Mouse (Mus musculus) CD4-positive helper T cell, adult 2 months (primary cell): ENCODE results near the gene Rpgrip1l.
A peak's percentile ranks its signal among the peaks of the same experiment; 100 is the strongest.

Experiments used
- DNase-seq: peaks from one replicate; pipeline ENCODE4 v3.0.0-alpha.2; 2012; ENCODE audit warnings: low read depth, missing footprints, low spot score

The Rpgrip1l gene

GRCm38 (mm10) chr8:91312835-91313832 is at the start of gene Rpgrip1l, which contains the start of gene Fto:
Gene Rpgrip1l, minus strand, starts transcription at chr8:91313262.
Gene Fto, plus strand, starts transcription at chr8:91313525.
- DNase-seq, result peak; percentile 98

GRCm38 (mm10) chr8:91360644-91361357 is 47.7 kb upstream of the Rpgrip1l start:
- no peak for DNase-seq

GRCm38 (mm10) chr8:91359511-91359910 is 46.4 kb upstream of the Rpgrip1l start:
- no peak for DNase-seq

- DNase-seq, result no peak
Observed at GRCm38 (mm10) chr8:91358016-91358415, 45.0 kb upstream of the Rpgrip1l start.

- DNase-seq, result no peak
Observed at GRCm38 (mm10) chr8:91357493-91358014, 44.5 kb upstream of the Rpgrip1l start.

GRCm38 (mm10) chr8:91355956-91356699 is 43.1 kb upstream of the Rpgrip1l start:
- DNase-seq, result no peak

GRCm38 (mm10) chr8:91355301-91355905 is 42.3 kb upstream of the Rpgrip1l start:
- DNase-seq, result no peak

- DNase-seq, result no peak
Observed at GRCm38 (mm10) chr8:91353907-91354306, 40.8 kb upstream of the Rpgrip1l start.

- DNase-seq, result no peak
Observed at GRCm38 (mm10) chr8:91353062-91353461, 40.0 kb upstream of the Rpgrip1l start.

GRCm38 (mm10) chr8:91352598-91352997 is 39.5 kb upstream of the Rpgrip1l start:
- no peak for DNase-seq

GRCm38 (mm10) chr8:91350628-91351027 is 37.6 kb upstream of the Rpgrip1l start:
- no peak for DNase-seq

- DNase-seq, result no peak
Observed at GRCm38 (mm10) chr8:91349816-91350215, 36.8 kb upstream of the Rpgrip1l start.

GRCm38 (mm10) chr8:91347595-91347994 is 34.5 kb upstream of the Rpgrip1l start:
- no peak for DNase-seq

- DNase-seq, result no peak
Observed at GRCm38 (mm10) chr8:91347146-91347545, 34.1 kb upstream of the Rpgrip1l start.

GRCm38 (mm10) chr8:91344659-91345058 is 31.6 kb upstream of the Rpgrip1l start:
- DNase-seq, result no peak

GRCm38 (mm10) chr8:91342798-91343197 is 29.7 kb upstream of the Rpgrip1l start:
- DNase-seq, result no peak

- no peak for DNase-seq
Observed at GRCm38 (mm10) chr8:91342196-91342595, 29.1 kb upstream of the Rpgrip1l start.

- DNase-seq, result no peak
Observed at GRCm38 (mm10) chr8:91340746-91341145, 27.7 kb upstream of the Rpgrip1l start.

- no peak for DNase-seq
Observed at GRCm38 (mm10) chr8:91339651-91340050, 26.6 kb upstream of the Rpgrip1l start.

- no peak for DNase-seq
Observed at GRCm38 (mm10) chr8:91338389-91339154, 25.5 kb upstream of the Rpgrip1l start.
